Mouse (Mus musculus) MEL (cell line): ENCODE measurements around the gene Gdap1l1. TPM values are rescaled to one million over a fixed set of nuclear protein-coding genes. Genes with fewer than 3 reads are reported as not detected.
"Not testable (repeated sequence)": the region's sequence is repeated elsewhere in the genome, so short reads cannot be mapped to it uniquely, and the experiment has no call there.

Experiments
- DNase-seq: peaks from one replicate; pipeline ENCODE4 v3.0.0; 2011; ENCODE audit warnings: low read depth, low spot score
- H3K27ac ChIP-seq: 2 replicates; pipeline ENCODE4 v1.5.1; 2012; ENCODE audit warnings: low read depth, mild to moderate bottlenecking, control low read depth, low read length, moderate library complexity; ENCODE audit not compliant: control insufficient read depth
- H3K27me3 ChIP-seq, 2 experiments: fragments of 150-350 bp in 1 of 2; sonication (generic) in 1 of 2; 2 replicates each; pipeline ENCODE4 v1.6.1; 2012; ENCODE audit warnings: low read length in 2 of 2, mild to moderate bottlenecking in 2 of 2, improper control_type of control experiment in 1 of 2, moderate library complexity in 1 of 2; ENCODE audit not compliant: insufficient read depth in 2 of 2, control insufficient read depth in 1 of 2
- H3K36me3 ChIP-seq, 2 experiments: 2 replicates each; pipeline ENCODE4 v1.6.1; 2012 to 2014; ENCODE audit warnings: low read length in 2 of 2, improper control_type of control experiment in 1 of 2, inconsistent platforms in 1 of 2, mild to moderate bottlenecking in 1 of 2; ENCODE audit not compliant: insufficient read depth in 2 of 2, control insufficient read depth in 1 of 2
- H3K4me1 ChIP-seq, 2 experiments: fragments of 150-350 bp in 1 of 2; sonication (generic) in 1 of 2; 2 replicates each; pipeline ENCODE4 v1.6.1; 2012; ENCODE audit warnings: low read length in 2 of 2, improper control_type of control experiment in 1 of 2, mild to moderate bottlenecking in 1 of 2; ENCODE audit not compliant: insufficient read depth in 2 of 2, control insufficient read depth in 1 of 2
- H3K4me3 ChIP-seq, 2 experiments: fragments of 150-350 bp in 1 of 2; sonication (generic) in 1 of 2; 2 replicates each; pipeline ENCODE4 v1.5.1; 2012; ENCODE audit warnings: low read depth in 2 of 2, low read length in 2 of 2, mild to moderate bottlenecking in 2 of 2, moderate library complexity in 2 of 2, control low read depth in 1 of 2, improper control_type of control experiment in 1 of 2; ENCODE audit not compliant: control insufficient read depth in 1 of 2, insufficient read depth in 1 of 2
- H3K79me2 ChIP-seq: 2 replicates; pipeline ENCODE4 v1.6.1; 2012; ENCODE audit warnings: mild to moderate bottlenecking, low read length, moderate library complexity; ENCODE audit not compliant: control insufficient read depth, poor library complexity, insufficient read depth
- H3K9ac ChIP-seq: 2 replicates; pipeline ENCODE4 v1.6.1; 2012; ENCODE audit warnings: low read depth, mild to moderate bottlenecking, control low read depth, low read length, moderate library complexity; ENCODE audit not compliant: control insufficient read depth, poor library complexity, severe bottlenecking
- H3K9me3 ChIP-seq: fragments of 150-350 bp; sonication (generic); replicated peaks from 2 replicates; pipeline ENCODE4 v1.6.1; 2012; ENCODE audit warnings: mild to moderate bottlenecking, low read length, improper control_type of control experiment, moderate library complexity; ENCODE audit not compliant: insufficient read depth
- BHLHE40 ChIP-seq: IDR thresholded peaks from 2 replicates; pipeline ENCODE4 v1.6.1; 2012; ENCODE audit warnings: low read depth, mild to moderate bottlenecking, inconsistent platforms, low read length, improper control_type of control experiment, borderline replicate concordance
- CHD2 ChIP-seq: IDR thresholded peaks from 2 replicates; pipeline ENCODE4 v1.6.1; 2011; ENCODE audit warnings: low read length, improper control_type of control experiment
- CTCF ChIP-seq, 3 experiments: IDR thresholded peaks in 2 of 3; conservative IDR thresholded peaks in 1 of 3; 2 replicates each; pipeline ENCODE4 v1.5.1; 2011 to 2012; ENCODE audit warnings: low read length in 3 of 3, low read depth in 2 of 3, mild to moderate bottlenecking in 2 of 3, improper control_type of control experiment in 1 of 3, inconsistent platforms in 1 of 3, mixed read lengths in 1 of 3, moderate library complexity in 1 of 3; ENCODE audit not compliant: control insufficient read depth in 1 of 3, insufficient read depth in 1 of 3, poor library complexity in 1 of 3, severe bottlenecking in 1 of 3
- E2F4 ChIP-seq: IDR thresholded peaks from 2 replicates; pipeline ENCODE4 v1.6.1; 2011; ENCODE audit warnings: low read depth, low read length, improper control_type of control experiment, borderline replicate concordance
- ELF1 ChIP-seq: IDR thresholded peaks from 2 replicates; pipeline ENCODE4 v1.6.1; 2014; ENCODE audit warnings: low read depth, mild to moderate bottlenecking, inconsistent platforms, low read length, improper control_type of control experiment, moderate library complexity
- ETS1 ChIP-seq: IDR thresholded peaks from 2 replicates; pipeline ENCODE4 v1.6.1; 2012; ENCODE audit warnings: low read depth, mild to moderate bottlenecking, inconsistent platforms, low read length, improper control_type of control experiment, moderate library complexity
- HCFC1 ChIP-seq: IDR thresholded peaks from 2 replicates; pipeline ENCODE4 v1.6.1; 2012; ENCODE audit warnings: low read depth, mild to moderate bottlenecking, inconsistent platforms, low read length, improper control_type of control experiment, moderate library complexity
- KAT2A ChIP-seq: conservative IDR thresholded peaks from 2 replicates; pipeline ENCODE4 v1.6.1; 2012; ENCODE audit warnings: low read depth, low read length, improper control_type of control experiment, inconsistent platforms
- MAFK ChIP-seq: IDR thresholded peaks from 2 replicates; pipeline ENCODE4 v1.6.1; 2011; ENCODE audit warnings: low read depth, mild to moderate bottlenecking, low read length, improper control_type of control experiment, borderline replicate concordance
- MYB ChIP-seq: IDR thresholded peaks from 2 replicates; pipeline ENCODE4 v1.6.1; 2011; ENCODE audit warnings: mild to moderate bottlenecking, low read depth, low read length, improper control_type of control experiment
- NELFE ChIP-seq: IDR thresholded peaks from 2 replicates; pipeline ENCODE4 v1.6.1; 2011; ENCODE audit warnings: low read depth, low read length, improper control_type of control experiment
- NRF1 ChIP-seq: IDR thresholded peaks from 2 replicates; pipeline ENCODE4 v1.6.1; 2014; ENCODE audit warnings: low read depth, mild to moderate bottlenecking, inconsistent platforms, low read length, improper control_type of control experiment, moderate library complexity; ENCODE audit not compliant: poor library complexity, insufficient read depth, severe bottlenecking
- POLR2AphosphoS2 ChIP-seq: IDR thresholded peaks from 2 replicates; pipeline ENCODE4 v1.6.1; 2011; ENCODE audit warnings: low read length, improper control_type of control experiment
- RAD21 ChIP-seq: IDR thresholded peaks from 2 replicates; pipeline ENCODE4 v1.6.1; 2011; ENCODE audit warnings: mild to moderate bottlenecking, low read depth, low read length, improper control_type of control experiment
- RCOR1 ChIP-seq: IDR thresholded peaks from 2 replicates; pipeline ENCODE4 v1.6.1; 2012; ENCODE audit warnings: low read depth, mild to moderate bottlenecking, inconsistent platforms, low read length, improper control_type of control experiment
- SIN3A ChIP-seq: IDR thresholded peaks from 2 replicates; pipeline ENCODE4 v1.6.1; 2012; ENCODE audit warnings: low read length, improper control_type of control experiment, inconsistent platforms
- SMC3 ChIP-seq: IDR thresholded peaks from 2 replicates; pipeline ENCODE4 v1.6.1; 2011; ENCODE audit warnings: low read depth, low read length, improper control_type of control experiment
- TCF12 ChIP-seq: IDR thresholded peaks from 2 replicates; pipeline ENCODE4 v1.6.1; 2014; ENCODE audit warnings: low read depth, mild to moderate bottlenecking, inconsistent platforms, low read length, improper control_type of control experiment, moderate library complexity
- USF1 ChIP-seq: IDR thresholded peaks from 2 replicates; pipeline ENCODE4 v1.6.1; 2014; ENCODE audit warnings: low read depth, mild to moderate bottlenecking, inconsistent platforms, low read length, improper control_type of control experiment, moderate library complexity
- ZC3H11A ChIP-seq: IDR thresholded peaks from 2 replicates; pipeline ENCODE4 v1.6.1; 2012; ENCODE audit warnings: low read depth, mild to moderate bottlenecking, inconsistent platforms, low read length, improper control_type of control experiment
- ZKSCAN1 ChIP-seq: IDR thresholded peaks from 2 replicates; pipeline ENCODE4 v1.6.1; 2012; ENCODE audit warnings: low read depth, mild to moderate bottlenecking, inconsistent platforms, low read length, improper control_type of control experiment, moderate library complexity
- ZMIZ1 ChIP-seq: IDR thresholded peaks from 2 replicates; pipeline ENCODE4 v1.6.1; 2012; ENCODE audit warnings: low read depth, mild to moderate bottlenecking, inconsistent platforms, low read length, improper control_type of control experiment, moderate library complexity
- polyA plus RNA-seq, 2 experiments: library from polyadenylated mRNA; stranded (reverse) in 1 of 2; unstranded in 1 of 2; fragments of >175 nt in 1 of 2; fragments of >200 nt in 1 of 2; gene quantifications; 2 replicates each; pipeline versions ENCODE4 v1.2.1 to v1.2.4; 2012; ENCODE audit warnings: low replicate concordance in 2 of 2, low read depth in 1 of 2; ENCODE audit not compliant: insufficient read length in 2 of 2, insufficient read depth in 1 of 2, missing spikeins in 1 of 2
- total RNA-seq: library from RNA; depleted of rRNA; stranded (reverse); fragments of 300-350 nt; gene quantifications from 2 replicates; pipeline ENCODE4 v1.2.3, GENCODE M21; 2012

Gdap1l1 gene
- total and polyA plus RNA-seq, 3 experiments = not detected

- TF ChIP-seq RAD21 (peak; percentile 99), MYB (no peak), ZKSCAN1 (no peak), ZC3H11A (peak; percentile 100), NELFE (no peak)
- TF ChIP-seq, all 39 proteins: peak for 10
Observed at GRCm38 (mm10) chr2:163401221-163401620, 37.1 kb upstream of the Gdap1l1 start (continued).

- no peak for DNase-seq
- no peaks in the 10 kb centered on the region for H3K9me3 ChIP-seq
- no peak overlapping the region for H3K9ac ChIP-seq
- no peak overlapping the region for H3K4me3 ChIP-seq
- H3K36me3 ChIP-seq = peaks cover 0 to 6% of the 10 kb centered on the region in 2 experiments; a peak in 2 of 4 replicates
- no peak overlapping the region for H3K27ac ChIP-seq
- H3K27me3 ChIP-seq = no peaks in the 10 kb centered on the region
- no peaks in the 10 kb centered on the region for H3K4me1 ChIP-seq
- no peaks in the 10 kb centered on the region for H3K79me2 ChIP-seq
- TF ChIP-seq RCOR1 = no peak
- TF ChIP-seq USF1 = no peak
- TF ChIP-seq HCFC1 = no peak
- no peak for TF ChIP-seq SIN3A
- no peak for TF ChIP-seq CTCF (IDR thresholded peaks at IDR 0.05 in 2 of 3, conservative IDR thresholded peaks at IDR 0.05 in 1 of 3; ENCODE audit: control insufficient read depth in 1 of 3, insufficient read depth in 1 of 3, low read depth in 2 of 3, low read length in 3 of 3, poor library complexity in 1 of 3, severe bottlenecking in 1 of 3)
- no peak for TF ChIP-seq MYB
- TF ChIP-seq TCF12 = no peak
- TF ChIP-seq NRF1 = no peak
- no peak for TF ChIP-seq BHLHE40
- TF ChIP-seq MAFK = no peak
- no peak for TF ChIP-seq ELF1
- no peak; the same call in 1 of the 2 replicates for TF ChIP-seq POLR2AphosphoS2
- TF ChIP-seq, all 39 proteins: peak for 0
Observed at GRCm38 (mm10) chr2:163404037-163404815, 34.0 kb upstream of the Gdap1l1 start.

- no peaks in the 10 kb centered on the region for H3K27me3 ChIP-seq
- DNase-seq = no peak
- peaks cover 5% of the 10 kb centered on the region; the same call in 1 of the 2 replicates for H3K79me2 ChIP-seq
- no peak overlapping the region for H3K9ac ChIP-seq
- TF ChIP-seq SIN3A (no peak), KAT2A (no peak), NELFE (no peak), E2F4 (no peak), ZKSCAN1 (no peak), CHD2 (no peak), ETS1 (no peak), ZMIZ1 (no peak), HCFC1 (no peak), SMC3 (no peak)
- H3K36me3 ChIP-seq = peaks cover 2 to 33% of the 10 kb centered on the region in 2 experiments; a peak in 2 of 4 replicates
- H3K4me1 ChIP-seq = no peaks in the 10 kb centered on the region
- no peak overlapping the region for H3K27ac ChIP-seq
- no peaks in the 10 kb centered on the region for H3K9me3 ChIP-seq
- no peak overlapping the region for H3K4me3 ChIP-seq
Observed at GRCm38 (mm10) chr2:163410211-163410610, 28.1 kb upstream of the Gdap1l1 start.

GRCm38 (mm10) chr2:163411344-163411743 is 26.9 kb upstream of the Gdap1l1 start:
- H3K79me2 ChIP-seq = peaks cover 11% of the 10 kb centered on the region
- H3K9ac ChIP-seq, H3K9me3 ChIP-seq, H3K4me1 ChIP-seq, DNase-seq, H3K27me3 ChIP-seq, H3K4me3 ChIP-seq, H3K27ac ChIP-seq: not testable (repeated sequence)
- peaks cover 8 to 33% of the 10 kb centered on the region in 2 experiments for H3K36me3 ChIP-seq
